Mouse (Mus musculus) limb, embryonic 11.5 days (tissue): ENCODE measurements around the gene Nprl3. TPM values are rescaled to one million over a fixed set of nuclear protein-coding genes. Genes with fewer than 3 reads are reported as not detected.
"Not testable (repeated sequence)": the region's sequence is repeated elsewhere in the genome, so short reads cannot be mapped to it uniquely, and the experiment has no call there.

Experiments used
- ATAC-seq: fragments of 200-750 bp; cut with Nextera tagmentation; 2 replicates; pipeline ENCODE4 v1.8.0; 2017; ENCODE audit warnings: low read depth; ENCODE audit not compliant: insufficient number of reproducible peaks, low FRiP score, low TSS enrichment
- DNase-seq: peaks from one replicate; pipeline ENCODE4 v3.0.0-alpha.2; 2015; ENCODE audit warnings: low spot score
- H3K27ac ChIP-seq: fragments of 300-500 bp; sonication (generic); replicated peaks from 2 replicates; pipeline ENCODE4 v1.5.1; 2014; ENCODE audit warnings: low read depth, mild to moderate bottlenecking, low read length
- H3K27me3 ChIP-seq: fragments of 300-500 bp; sonication (generic); 2 replicates; pipeline ENCODE4 v1.6.1; 2014; ENCODE audit warnings: mild to moderate bottlenecking, low read length, mixed read lengths; ENCODE audit not compliant: control insufficient read depth, insufficient read depth
- H3K36me3 ChIP-seq: fragments of 300-500 bp; sonication (generic); 2 replicates; pipeline ENCODE4 v1.6.1; 2014; ENCODE audit warnings: mild to moderate bottlenecking, low read length, moderate library complexity, mixed read lengths; ENCODE audit not compliant: control insufficient read depth, insufficient read depth
- H3K4me1 ChIP-seq: fragments of 300-500 bp; sonication (generic); 2 replicates; pipeline ENCODE4 v1.6.1; 2014; ENCODE audit warnings: low read length, mixed read lengths; ENCODE audit not compliant: control insufficient read depth, insufficient read depth
- H3K4me2 ChIP-seq: fragments of 300-500 bp; sonication (generic); 2 replicates; pipeline ENCODE4 v1.6.1; 2014; ENCODE audit warnings: low read depth, mild to moderate bottlenecking, moderate library complexity; ENCODE audit not compliant: severe bottlenecking
- H3K4me3 ChIP-seq: fragments of 300-500 bp; sonication (generic); 2 replicates; pipeline ENCODE4 v1.5.1; 2014; ENCODE audit warnings: low read depth, low read length
- H3K9ac ChIP-seq: fragments of 300-500 bp; sonication (generic); 2 replicates; pipeline ENCODE4 v1.6.1; 2014; ENCODE audit warnings: mild to moderate bottlenecking, low read length
- H3K9me3 ChIP-seq: fragments of 300-500 bp; sonication (generic); 2 replicates; pipeline ENCODE4 v1.6.1; 2016; ENCODE audit warnings: low read length; ENCODE audit not compliant: control insufficient read depth
- WGBS: fragments of 180-500 bp; shearing (Covaris S2); extraction: QIAGEN DNeasy Blood & Tissue Kit; methylation state at CpG from one replicate; pipeline ENCODE4 v1.1.7; 2014; 5-methylcytosine and 5-hydroxymethylcytosine counted together
- polyA plus RNA-seq: library from polyadenylated mRNA; unstranded; fragments of >200 nt; fragmentation: Nextera tagmentation; extraction: Ambion mirVana; gene quantifications from 2 replicates; pipeline ENCODE4 v1.2.1, GENCODE M21; 2014

Gene Nprl3
- polyA plus RNA-seq, 1 experiment from 2014 or later, result 30.6 TPM

DNA sequence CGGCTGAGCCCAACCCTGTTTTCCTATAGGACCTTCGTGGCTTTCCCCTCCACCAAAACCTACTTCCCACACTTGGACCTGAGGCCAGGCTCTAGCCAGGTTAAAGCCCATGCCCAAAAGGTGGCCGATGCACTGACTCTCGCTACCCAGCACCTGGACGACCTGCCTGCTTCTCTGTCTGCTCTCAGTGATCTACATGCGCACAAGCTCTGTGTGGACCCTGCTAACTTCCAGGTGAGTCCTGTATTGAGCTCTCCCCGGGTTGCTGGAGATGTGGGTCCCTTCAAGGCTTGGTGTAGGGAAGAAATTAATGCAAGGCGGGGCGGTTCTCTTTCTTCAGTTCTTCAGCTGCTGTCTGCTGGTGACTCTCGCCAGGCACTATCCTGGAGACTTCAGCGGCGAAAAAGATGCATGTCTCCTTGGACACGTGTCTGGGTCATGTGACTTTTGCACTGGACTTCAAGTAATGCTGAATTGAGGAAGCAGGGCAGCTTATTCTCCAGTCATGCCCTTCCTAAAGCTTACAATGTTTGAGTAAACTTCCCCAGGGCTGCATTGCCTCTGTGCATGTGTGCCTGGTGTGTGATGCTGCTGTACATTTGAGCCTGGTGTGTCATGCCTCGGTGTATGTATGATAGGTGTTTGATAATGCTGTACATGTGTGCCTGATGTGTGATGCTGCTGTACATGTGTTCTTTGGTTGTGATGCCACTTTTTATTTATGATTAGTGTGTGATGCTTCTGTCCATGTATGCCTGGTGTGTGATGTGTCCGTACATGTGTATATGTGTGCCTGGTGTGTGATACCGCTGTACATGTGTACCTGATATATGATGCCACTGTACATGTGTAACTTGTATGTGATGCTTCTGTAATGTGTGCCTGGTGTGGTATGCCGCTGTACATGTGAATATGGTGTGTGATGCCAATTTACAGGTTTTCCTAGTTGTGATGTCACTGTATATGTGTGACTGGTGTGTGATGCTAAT lies 33.1 kb upstream of the Nprl3 start:
- Histone ChIP-seq H3K36me3 (no peaks in the 10 kb centered on the region), H3K9me3 (no peaks in the 10 kb centered on the region), H3K9ac (no peak overlapping the region), H3K4me2 (peak overlapping the region; percentile 27; the same call in 1 of the 2 replicates), H3K4me1 (no peaks in the 10 kb centered on the region), H3K4me3 (no peak overlapping the region), H3K27ac (no peak overlapping the region), H3K27me3 (0 out of 2 replicates have a peak, but pooled peaks cover 3% of the 10 kb centered on the region)
- ATAC-seq, result 0 out of 2 replicates have a peak, but pooled peaks have one; percentile 45
- DNase-seq, result no peak
- 59% methylated on average over 14 of the region's 17 CpGs for WGBS

DNA sequence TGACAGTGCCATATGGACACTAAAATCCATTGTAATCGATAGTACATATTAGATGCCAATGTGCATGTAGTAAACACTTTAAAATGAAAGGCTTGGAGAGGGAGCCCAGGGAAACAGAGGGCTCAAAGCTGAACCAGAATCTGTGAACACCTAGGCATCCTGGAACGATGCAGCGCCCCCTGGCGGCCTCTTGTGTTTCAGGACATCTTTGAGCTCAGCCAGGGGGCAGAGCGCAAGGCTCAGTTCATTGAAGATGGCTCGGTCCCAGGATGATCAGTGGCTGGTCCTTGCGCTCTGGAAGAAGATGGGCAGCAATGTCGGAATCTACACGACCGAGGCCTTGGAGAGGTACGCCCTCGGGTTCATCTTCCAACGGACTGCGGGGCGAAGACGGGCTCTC lies 32.4 kb upstream of the Nprl3 start, which contains the start of gene Hbq1a:
Gene Hbq1a (plus strand): TSS at position 205 of the 400 bp plus-strand sequence.
- not testable (repeated sequence) for H3K27me3 ChIP-seq, H3K9me3 ChIP-seq, H3K4me1 ChIP-seq, H3K4me3 ChIP-seq, H3K27ac ChIP-seq, H3K9ac ChIP-seq, H3K36me3 ChIP-seq
- DNase-seq (peak; percentile 70), ATAC-seq (peak; percentile 19; the same call in 1 of the 2 replicates)
- H3K4me2 ChIP-seq, result peak within 1 kb of the TSS; percentile 27; the same call in 1 of the 2 replicates
- 6% methylated on average over 16 of the region's 16 CpGs for WGBS

DNA sequence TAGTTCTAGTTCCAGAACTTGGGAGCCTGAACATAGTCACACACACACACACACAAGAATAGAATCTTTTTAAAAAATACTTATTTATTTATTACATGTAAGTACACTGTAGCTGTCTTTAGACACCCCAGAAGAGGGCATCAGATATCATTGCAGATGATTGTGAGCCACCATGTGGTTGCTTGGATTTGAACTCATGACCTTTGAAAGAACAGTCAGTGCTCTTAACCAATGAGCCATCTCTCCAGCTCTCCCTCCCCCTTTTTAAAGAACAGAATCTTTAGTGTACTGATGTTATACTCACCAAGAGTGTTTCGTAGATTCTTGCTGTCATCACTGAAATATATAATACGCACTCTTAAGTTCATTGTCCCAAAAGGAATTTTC lies 31.0 kb upstream of the Nprl3 start:
- H3K4me1 ChIP-seq, result no peaks in the 10 kb centered on the region
- H3K36me3 ChIP-seq, result no peaks in the 10 kb centered on the region
- no peak overlapping the region for H3K9ac ChIP-seq
- no peak overlapping the region for H3K27ac ChIP-seq
- 98% methylated on average over 2 of the region's 2 CpGs for WGBS
- no peak overlapping the region for H3K4me3 ChIP-seq
- no peak overlapping the region for H3K4me2 ChIP-seq
- ATAC-seq (no peak), DNase-seq (no peak)
- no peaks in the 10 kb centered on the region for H3K9me3 ChIP-seq
- 0 out of 2 replicates have a peak, but pooled peaks cover 3% of the 10 kb centered on the region for H3K27me3 ChIP-seq

DNA sequence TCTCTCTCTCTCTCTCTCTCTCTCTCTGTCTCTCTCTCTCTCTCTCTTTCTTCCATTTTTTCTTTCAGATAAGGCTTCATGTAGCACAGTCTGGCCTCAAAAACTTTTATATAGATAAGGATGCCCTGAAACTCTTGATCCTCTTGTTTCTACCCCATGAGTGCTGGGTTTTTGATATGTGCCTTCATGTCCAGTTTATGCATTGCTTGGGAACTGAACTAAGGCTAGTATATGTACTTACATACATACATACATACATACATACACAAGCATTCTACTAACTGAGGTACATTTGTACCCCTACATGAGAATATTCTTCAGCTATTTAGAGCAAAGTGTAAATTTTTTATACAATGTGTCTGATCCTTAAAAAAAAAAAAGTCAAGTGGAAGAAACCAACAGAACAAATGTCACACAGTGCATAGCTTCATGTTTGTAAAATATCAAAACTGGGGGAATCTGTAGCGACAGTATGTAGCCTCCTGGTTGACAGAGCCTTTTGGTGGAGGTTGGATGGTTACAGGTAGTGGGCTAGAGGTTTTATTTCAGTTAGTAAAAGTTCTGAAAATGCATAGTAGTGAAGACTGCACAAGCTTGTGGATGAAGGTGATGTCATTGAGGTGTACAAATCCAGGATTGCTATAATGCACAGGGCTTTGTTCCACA lies 30.5 kb upstream of the Nprl3 start:
- no peak for ATAC-seq
- Histone ChIP-seq H3K4me1 (no peaks in the 10 kb centered on the region), H3K27me3 (0 out of 2 replicates have a peak, but pooled peaks cover 3% of the 10 kb centered on the region), H3K4me2 (no peak overlapping the region), H3K36me3 (no peaks in the 10 kb centered on the region), H3K27ac (no peak overlapping the region), H3K9me3 (no peaks in the 10 kb centered on the region), H3K4me3 (no peak overlapping the region), H3K9ac (no peak overlapping the region)
- DNase-seq, result no peak
- WGBS, result 82% methylated on average over 1 of the region's 1 CpGs

DNA sequence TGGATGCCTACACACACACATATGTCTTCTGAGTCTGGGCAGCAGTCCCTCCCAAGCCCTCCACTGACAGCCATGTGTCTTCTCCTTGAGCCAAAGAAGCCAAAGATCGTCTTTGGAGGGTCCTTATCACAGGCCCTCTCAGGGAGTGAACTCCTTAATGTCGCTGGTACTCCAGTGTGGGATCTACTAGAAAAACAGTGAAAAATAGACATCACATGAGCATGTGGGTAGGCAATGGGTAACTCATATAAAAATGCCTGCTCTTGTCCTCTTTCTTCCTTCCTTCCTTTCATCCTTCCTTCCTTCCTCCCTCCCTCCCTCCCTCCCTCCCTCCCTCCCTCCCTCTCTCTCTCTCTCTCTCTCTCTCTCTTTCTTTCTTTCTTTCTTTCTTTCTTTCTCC lies 29.9 kb upstream of the Nprl3 start:
- H3K27me3 ChIP-seq, ATAC-seq, H3K4me1 ChIP-seq, H3K9me3 ChIP-seq, H3K9ac ChIP-seq, H3K4me2 ChIP-seq, H3K36me3 ChIP-seq, DNase-seq, H3K27ac ChIP-seq, H3K4me3 ChIP-seq: not testable (repeated sequence)
- 47% methylated on average over 2 of the region's 2 CpGs for WGBS

DNA sequence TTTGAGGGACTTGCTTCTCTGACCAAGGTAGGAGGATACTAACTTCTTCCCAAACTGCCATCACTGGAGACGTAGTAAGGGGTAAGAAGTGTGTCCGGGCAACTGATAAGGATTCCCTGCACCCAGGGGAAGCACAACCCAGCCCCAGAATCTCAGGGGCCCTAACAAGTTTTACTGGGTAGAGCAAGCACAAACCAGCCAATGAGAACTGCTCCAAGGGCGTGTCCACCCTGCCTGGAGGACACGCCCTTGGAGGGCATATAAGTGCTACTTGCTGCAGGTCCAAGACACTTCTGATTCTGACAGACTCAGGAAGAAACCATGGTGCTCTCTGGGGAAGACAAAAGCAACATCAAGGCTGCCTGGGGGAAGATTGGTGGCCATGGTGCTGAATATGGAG lies 28.7 kb upstream of the Nprl3 start, which contains the start of gene Hba-a2:
Gene Hba-a2 (plus strand): TSS at position 287 of the 400 bp plus-strand sequence.
- not testable (repeated sequence) for H3K27me3 ChIP-seq, H3K4me3 ChIP-seq, DNase-seq, ATAC-seq, H3K4me1 ChIP-seq, H3K27ac ChIP-seq, H3K4me2 ChIP-seq, H3K9ac ChIP-seq, H3K36me3 ChIP-seq, H3K9me3 ChIP-seq
- WGBS, result no CpG with 5 or more reads among the region's 4 CpGs

DNA sequence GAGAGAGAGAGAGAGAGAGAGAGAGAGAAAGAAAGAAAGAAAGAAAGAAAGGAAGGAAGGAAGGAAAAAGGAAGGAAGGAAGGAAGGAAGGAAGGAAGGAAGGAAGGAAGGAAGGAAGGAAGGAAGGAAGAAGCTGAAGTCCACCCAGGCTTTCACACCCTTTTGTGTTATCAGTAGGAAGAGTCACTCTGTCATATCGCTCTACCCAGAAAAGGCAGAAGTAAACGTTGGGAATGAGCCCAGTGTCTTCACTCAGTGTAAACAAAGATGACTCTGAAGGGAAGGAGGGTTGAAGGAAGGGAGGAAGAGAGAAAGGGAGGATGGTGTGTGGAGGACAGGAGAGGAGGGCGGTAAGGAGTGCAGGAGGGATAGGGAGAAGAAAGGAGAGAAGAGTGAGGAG lies 26.0 kb upstream of the Nprl3 start:
- H3K4me1 ChIP-seq, H3K27me3 ChIP-seq, H3K36me3 ChIP-seq, H3K27ac ChIP-seq, H3K4me2 ChIP-seq, ATAC-seq, DNase-seq, H3K9me3 ChIP-seq, H3K4me3 ChIP-seq, H3K9ac ChIP-seq: not testable (repeated sequence)
- WGBS, result 71% methylated on average over 3 of the region's 3 CpGs

DNA sequence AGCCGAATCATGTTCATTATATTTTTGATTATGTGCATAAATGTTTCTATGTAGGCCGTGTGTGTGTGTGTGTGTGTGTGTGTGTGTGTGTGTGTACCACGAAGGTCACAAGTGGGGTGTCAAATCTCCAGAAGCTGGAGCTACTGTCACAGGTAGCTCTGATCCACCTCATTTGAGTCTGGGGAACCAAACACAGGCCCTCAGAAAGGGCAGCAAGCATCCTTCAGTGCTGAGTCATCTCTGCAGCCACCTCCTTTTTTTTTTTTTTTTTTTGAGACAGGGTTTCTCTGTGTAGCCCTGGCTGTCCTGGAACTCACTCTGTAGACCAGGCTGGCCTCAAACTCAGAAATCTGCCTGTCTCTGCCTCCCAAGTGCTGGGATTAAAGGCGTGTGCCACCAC lies 25.3 kb upstream of the Nprl3 start:
- not testable (repeated sequence) for H3K4me1 ChIP-seq, H3K36me3 ChIP-seq, H3K27ac ChIP-seq, H3K9me3 ChIP-seq, H3K9ac ChIP-seq, ATAC-seq, DNase-seq, H3K4me2 ChIP-seq, H3K4me3 ChIP-seq, H3K27me3 ChIP-seq
- WGBS, result 84% methylated on average over 4 of the region's 4 CpGs
